Mouse (Mus musculus): ENCODE results near the gene Acot7. TPM values are rescaled to one million over a fixed set of nuclear protein-coding genes. Genes with fewer than 3 reads are reported as not detected.

Gene Acot7
- polyA plus RNA-seq, 1 experiment from 2014 or later: 427 TPM

GRCm38 (mm10) chr4:152286183-152286582 is 108.2 kb downstream of the Acot7 start:
- Histone ChIP-seq H3K9ac (peak overlapping the region; percentile 49), H3K4me2 (peak overlapping the region; percentile 77), H3K27me3 (peaks cover 90% of the 10 kb centered on the region), H3K9me3 (no peaks in the 10 kb centered on the region), H3K4me1 (replicated peaks) (peaks cover 58% of the 10 kb centered on the region), H3K27ac (replicated peaks) (peak overlapping the region; percentile 50), H3K36me3 (no peaks in the 10 kb centered on the region), H3K4me3 (peak overlapping the region; percentile 38)
- ATAC-seq (ENCODE audit: low FRiP score, low read depth): peak; percentile 59
- under 1% methylated on average over 32 of the region's 32 CpGs for WGBS

GRCm38 (mm10) chr4:152286887-152287286 is 109.0 kb downstream of the Acot7 start:
- WGBS: 5% methylated on average over 26 of the region's 26 CpGs
- no peak overlapping the region for H3K27ac ChIP-seq (replicated peaks)
- peak overlapping the region; percentile 49; the same call in 1 of the 2 replicates for H3K9ac ChIP-seq
- H3K4me2 ChIP-seq: peak overlapping the region; percentile 77
- H3K36me3 ChIP-seq: no peaks in the 10 kb centered on the region
- no peaks in the 10 kb centered on the region for H3K9me3 ChIP-seq
- peak overlapping the region; percentile 38 for H3K4me3 ChIP-seq
- peaks cover 90% of the 10 kb centered on the region for H3K27me3 ChIP-seq
- no peak for ATAC-seq (ENCODE audit: low FRiP score, low read depth)
- peaks cover 61% of the 10 kb centered on the region for H3K4me1 ChIP-seq (replicated peaks)

- Histone ChIP-seq H3K36me3 (no peaks in the 10 kb centered on the region), H3K9me3 (no peaks in the 10 kb centered on the region), H3K9ac (no peak overlapping the region), H3K4me2 (peak overlapping the region; percentile 77; the same call in 1 of the 2 replicates), H3K27me3 (peaks cover 90% of the 10 kb centered on the region), H3K4me3 (no peak overlapping the region; the same call in 1 of the 2 replicates), H3K27ac (replicated peaks) (no peak overlapping the region), H3K4me1 (replicated peaks) (peaks cover 64% of the 10 kb centered on the region)
- 8% methylated on average over 19 of the region's 19 CpGs for WGBS
- ATAC-seq (ENCODE audit: low FRiP score, low read depth): no peak
Observed at GRCm38 (mm10) chr4:152287317-152288120, 109.6 kb downstream of the Acot7 start.

- ATAC-seq (ENCODE audit: low FRiP score, low read depth): no peak
- no peak overlapping the region for H3K4me2 ChIP-seq
- no peak overlapping the region for H3K9ac ChIP-seq
- no peaks in the 10 kb centered on the region for H3K9me3 ChIP-seq
- peaks cover 89% of the 10 kb centered on the region for H3K27me3 ChIP-seq
- WGBS: 22% methylated on average over 18 of the region's 18 CpGs
- H3K4me3 ChIP-seq: no peak overlapping the region
- H3K36me3 ChIP-seq: no peaks in the 10 kb centered on the region
- H3K27ac ChIP-seq (replicated peaks): no peak overlapping the region
- H3K4me1 ChIP-seq (replicated peaks): peaks cover 63% of the 10 kb centered on the region
Observed at GRCm38 (mm10) chr4:152288398-152288945, 110.5 kb downstream of the Acot7 start.

GRCm38 (mm10) chr4:152290385-152290784 is 112.5 kb downstream of the Acot7 start:
- H3K27ac ChIP-seq (replicated peaks): no peak overlapping the region
- no peaks in the 10 kb centered on the region for H3K9me3 ChIP-seq
- peaks cover 62% of the 10 kb centered on the region for H3K4me1 ChIP-seq (replicated peaks)
- H3K27me3 ChIP-seq: peaks cover 88% of the 10 kb centered on the region
- H3K4me2 ChIP-seq: peak overlapping the region; percentile 59
- H3K9ac ChIP-seq: peak overlapping the region; percentile 5; the same call in 1 of the 2 replicates
- H3K4me3 ChIP-seq: peak overlapping the region; percentile 30
- under 1% methylated on average over 39 of the region's 39 CpGs for WGBS
- H3K36me3 ChIP-seq: no peaks in the 10 kb centered on the region
- ATAC-seq (ENCODE audit: low FRiP score, low read depth): no peak

- Histone ChIP-seq H3K36me3 (no peaks in the 10 kb centered on the region), H3K4me3 (peak overlapping the region; percentile 30; the same call in 1 of the 2 replicates), H3K9me3 (no peaks in the 10 kb centered on the region), H3K9ac (peak overlapping the region; percentile 5; the same call in 1 of the 2 replicates), H3K4me2 (peak overlapping the region; percentile 59), H3K27me3 (peaks cover 88% of the 10 kb centered on the region), H3K4me1 (replicated peaks) (peaks cover 58% of the 10 kb centered on the region), H3K27ac (replicated peaks) (no peak overlapping the region)
- 9% methylated on average over 11 of the region's 11 CpGs for WGBS
- ATAC-seq (ENCODE audit: low FRiP score, low read depth): no peak
Observed at GRCm38 (mm10) chr4:152290991-152291390, 113.1 kb downstream of the Acot7 start.

- Histone ChIP-seq H3K9me3 (no peaks in the 10 kb centered on the region), H3K27ac (replicated peaks) (no peak within 1 kb of the TSS), H3K4me1 (replicated peaks) (peaks cover 54% of the 10 kb centered on the region), H3K4me2 (peak within 1 kb of the TSS; percentile 59), H3K9ac (peak within 1 kb of the TSS; percentile 5; the same call in 1 of the 2 replicates), H3K4me3 (peak within 1 kb of the TSS; percentile 30), H3K27me3 (peaks cover 83% of the 10 kb centered on the region), H3K36me3 (no peaks in the 10 kb centered on the region)
- no peak for ATAC-seq (ENCODE audit: low FRiP score, low read depth)
- 17% methylated on average over 6 of the region's 6 CpGs for WGBS
Observed at GRCm38 (mm10) chr4:152291562-152291961, 113.6 kb downstream of the Acot7 start, which contains the start of gene Hes3. TSS of gene Hes3 (minus strand) at chr4:152291662.

- Histone ChIP-seq H3K4me3 (no peak overlapping the region), H3K4me2 (no peak overlapping the region), H3K9ac (no peak overlapping the region), H3K36me3 (no peaks in the 10 kb centered on the region), H3K4me1 (replicated peaks) (peaks cover 49% of the 10 kb centered on the region), H3K9me3 (no peaks in the 10 kb centered on the region), H3K27ac (replicated peaks) (0 out of 2 replicates have a peak overlapping the region, but pooled peaks have one; percentile 36), H3K27me3 (peaks cover 76% of the 10 kb centered on the region)
- no peak for ATAC-seq (ENCODE audit: low FRiP score, low read depth)
- 12% methylated on average over 12 of the region's 12 CpGs for WGBS
Observed at GRCm38 (mm10) chr4:152292102-152292765, 114.3 kb downstream of the Acot7 start.

- 49% methylated on average over 10 of the region's 10 CpGs for WGBS
- Histone ChIP-seq H3K9me3 (no peaks in the 10 kb centered on the region), H3K27ac (replicated peaks) (no peak overlapping the region), H3K4me1 (replicated peaks) (peaks cover 49% of the 10 kb centered on the region), H3K27me3 (peaks cover 62% of the 10 kb centered on the region), H3K9ac (no peak overlapping the region), H3K4me2 (no peak overlapping the region), H3K4me3 (no peak overlapping the region), H3K36me3 (no peaks in the 10 kb centered on the region)
- ATAC-seq (ENCODE audit: low FRiP score, low read depth): no peak
Observed at GRCm38 (mm10) chr4:152294188-152294929, 116.4 kb downstream of the Acot7 start.

- Histone ChIP-seq H3K27me3 (peaks cover 49% of the 10 kb centered on the region), H3K4me2 (no peak overlapping the region), H3K4me1 (replicated peaks) (peaks cover 36% of the 10 kb centered on the region), H3K36me3 (peaks cover 11% of the 10 kb centered on the region; the same call in 1 of the 2 replicates), H3K9me3 (no peaks in the 10 kb centered on the region), H3K27ac (replicated peaks) (no peak overlapping the region), H3K4me3 (no peak overlapping the region), H3K9ac (no peak overlapping the region)
- no peak for ATAC-seq (ENCODE audit: low FRiP score, low read depth)
- whole genome bisulfite sequencing: 61% methylated on average over 4 of the region's 4 CpGs
Observed at GRCm38 (mm10) chr4:152295916-152296315, 118.0 kb downstream of the Acot7 start.

GRCm38 (mm10) chr4:152296371-152296770 is 118.4 kb downstream of the Acot7 start:
- no peak for ATAC-seq (ENCODE audit: low FRiP score, low read depth)
- H3K27me3 ChIP-seq: peaks cover 45% of the 10 kb centered on the region
- no peaks in the 10 kb centered on the region for H3K9me3 ChIP-seq
- WGBS: 18% methylated on average over 8 of the region's 8 CpGs
- peaks cover 32% of the 10 kb centered on the region for H3K4me1 ChIP-seq (replicated peaks)
- H3K9ac ChIP-seq: peak overlapping the region; percentile 28; the same call in 1 of the 2 replicates
- peak overlapping the region; percentile 91 for H3K4me2 ChIP-seq
- peaks cover 12% of the 10 kb centered on the region; the same call in 1 of the 2 replicates for H3K36me3 ChIP-seq
- H3K27ac ChIP-seq (replicated peaks): no peak overlapping the region
- H3K4me3 ChIP-seq: peak overlapping the region; percentile 65
